Mouse (Mus musculus) CH12.LX (cell line): ENCODE measurements around the gene Zxdc. TPM values are rescaled to one million over a fixed set of nuclear protein-coding genes. Genes with fewer than 3 reads are reported as not detected.

Source experiments
- DNase-seq: peaks from one replicate; pipeline ENCODE4 v3.0.0-alpha.2; 2013; ENCODE audit errors: extremely low read depth
- H3K27ac ChIP-seq: 2 replicates; pipeline ENCODE4 v1.5.1; 2012; ENCODE audit warnings: low read depth, mild to moderate bottlenecking, control low read depth, moderate library complexity; ENCODE audit not compliant: insufficient read depth
- H3K27me3 ChIP-seq: replicated peaks from 2 replicates; pipeline ENCODE3; 2012; ENCODE audit warnings: inconsistent platforms
- H3K36me3 ChIP-seq, 2 experiments: replicated peaks in 1 of 2; 2 replicates each; pipeline versions ENCODE3 to v1.6.1; 2012; ENCODE audit warnings: inconsistent platforms in 1 of 2, low read length in 1 of 2, mild to moderate bottlenecking in 1 of 2, mixed read lengths in 1 of 2, moderate library complexity in 1 of 2; ENCODE audit not compliant: control insufficient read depth in 1 of 2, insufficient read depth in 1 of 2
- H3K4me1 ChIP-seq, 2 experiments: 2 replicates each; pipeline ENCODE4 v1.6.1; 2012; ENCODE audit warnings: inconsistent platforms in 1 of 2, moderate library complexity in 1 of 2; ENCODE audit not compliant: insufficient read depth in 2 of 2, control insufficient read depth in 1 of 2
- H3K4me2 ChIP-seq: 2 replicates; pipeline ENCODE4 v1.6.1; 2012; ENCODE audit warnings: low read depth, mild to moderate bottlenecking, control low read depth; ENCODE audit not compliant: poor library complexity, insufficient read depth, severe bottlenecking
- H3K4me3 ChIP-seq, 3 experiments: fragments of 150-350 bp in 1 of 3; sonication (generic) in 1 of 3; replicated peaks in 1 of 3; 2 replicates each; pipeline versions ENCODE3 to v1.5.1; 2011 to 2012; ENCODE audit warnings: low read depth in 2 of 3, low read length in 2 of 3, mild to moderate bottlenecking in 2 of 3, moderate library complexity in 2 of 3, control low read depth in 1 of 3, improper control_type of control experiment in 1 of 3, inconsistent platforms in 1 of 3, mixed read lengths in 1 of 3; ENCODE audit not compliant: poor library complexity in 1 of 3
- H3K79me2 ChIP-seq: replicated peaks from 2 replicates; pipeline ENCODE4 v1.6.1; 2012; ENCODE audit warnings: mild to moderate bottlenecking, moderate library complexity; ENCODE audit not compliant: control insufficient read depth, poor library complexity, insufficient read depth, severe bottlenecking; ENCODE audit errors: extremely low read depth
- H3K9ac ChIP-seq: 2 replicates; pipeline ENCODE4 v1.6.1; 2012; ENCODE audit warnings: low read depth, mild to moderate bottlenecking, control low read depth, moderate library complexity; ENCODE audit not compliant: insufficient read depth
- H3K9me3 ChIP-seq: replicated peaks from 2 replicates; pipeline ENCODE3; 2012; ENCODE audit warnings: low read length, inconsistent platforms, mixed read lengths
- CTCF ChIP-seq, 2 experiments: IDR thresholded peaks in 1 of 2; conservative IDR thresholded peaks in 1 of 2; 2 replicates each; pipeline ENCODE4 v1.5.1; 2011 to 2012; ENCODE audit warnings: low read depth in 2 of 2, low read length in 2 of 2, improper control_type of control experiment in 1 of 2, inconsistent platforms in 1 of 2, mild to moderate bottlenecking in 1 of 2, moderate library complexity in 1 of 2
- E2F4 ChIP-seq: IDR thresholded peaks from 2 replicates; pipeline ENCODE4 v1.6.1; 2011; ENCODE audit warnings: low read depth, low read length, improper control_type of control experiment; ENCODE audit not compliant: insufficient replicate concordance
- GABPA ChIP-seq: IDR thresholded peaks from 2 replicates; pipeline ENCODE4 v1.6.1; 2012; ENCODE audit warnings: low read depth, low read length, improper control_type of control experiment, inconsistent platforms; ENCODE audit not compliant: insufficient replicate concordance
- MAFK ChIP-seq: IDR thresholded peaks from 2 replicates; pipeline ENCODE4 v1.6.1; 2011; ENCODE audit warnings: low read length, improper control_type of control experiment; ENCODE audit not compliant: insufficient replicate concordance
- RAD21 ChIP-seq: IDR thresholded peaks from 2 replicates; pipeline ENCODE4 v1.6.1; 2011; ENCODE audit warnings: low read depth, mild to moderate bottlenecking, low read length, improper control_type of control experiment, moderate library complexity
- RCOR1 ChIP-seq: conservative IDR thresholded peaks from 2 replicates; pipeline ENCODE4 v1.6.1; 2012; ENCODE audit warnings: low read depth, mild to moderate bottlenecking, inconsistent platforms, low read length, improper control_type of control experiment
- SIN3A ChIP-seq: IDR thresholded peaks from 2 replicates; pipeline ENCODE4 v1.6.1; 2012; ENCODE audit warnings: low read length, improper control_type of control experiment, inconsistent platforms
- SMC3 ChIP-seq: IDR thresholded peaks from 2 replicates; pipeline ENCODE4 v1.6.1; 2011; ENCODE audit warnings: low read depth, low read length, improper control_type of control experiment
- TBP ChIP-seq: conservative IDR thresholded peaks from 2 replicates; pipeline ENCODE4 v1.6.1; 2011; ENCODE audit warnings: low read depth, low read length, improper control_type of control experiment
- USF1 ChIP-seq: IDR thresholded peaks from 2 replicates; pipeline ENCODE4 v1.6.1; 2014; ENCODE audit warnings: low read depth, mild to moderate bottlenecking, inconsistent platforms, low read length, improper control_type of control experiment
- ZMIZ1 ChIP-seq: IDR thresholded peaks from 2 replicates; pipeline ENCODE4 v1.6.1; 2012; ENCODE audit warnings: low read depth, mild to moderate bottlenecking, inconsistent platforms, low read length, improper control_type of control experiment
- ZNF384 ChIP-seq: IDR thresholded peaks from 2 replicates; pipeline ENCODE4 v1.6.1; 2012; ENCODE audit warnings: low read depth, low read length, improper control_type of control experiment, inconsistent platforms
- dilution Hi-C: fragments of 300-500 bp; cut with MboI; formaldehyde crosslinking; loops from 2 replicates; pipeline ENCODE4 v1.14.3; 2020; ENCODE audit warnings: low sequenced_read_pairs; ENCODE audit not compliant: extremely low pct_unique_long_range_greater_than_20kb, extremely low pct_ligation_motif_present
- in situ Hi-C: fragments of 300-500 bp; cut with MboI; formaldehyde crosslinking; loops from 3 replicates; pipeline ENCODE4 v1.14.3; 2019; ENCODE audit warnings: low sequenced_read_pairs, low pct_ligation_motif_present, low pct_unique_long_range_greater_than_20kb, mixed read lengths
- polyA plus RNA-seq: library from polyadenylated mRNA; unstranded; fragments of >175 nt; gene quantifications from 2 replicates; pipeline ENCODE4 v1.2.1, GENCODE M21; 2012; ENCODE audit warnings: low read depth; ENCODE audit not compliant: insufficient read length
- total RNA-seq, 2 experiments: library from RNA; depleted of rRNA; stranded (reverse); fragments of 300-350 nt in 1 of 2; fragments of >200 nt in 1 of 2; gene quantifications; 2 replicates each; pipeline ENCODE4 v1.2.3; 2012 to 2014

Zxdc gene
- total and polyA plus RNA-seq, 3 experiments: 4.7 to 8.3 (median 5.2) TPM

DNA sequence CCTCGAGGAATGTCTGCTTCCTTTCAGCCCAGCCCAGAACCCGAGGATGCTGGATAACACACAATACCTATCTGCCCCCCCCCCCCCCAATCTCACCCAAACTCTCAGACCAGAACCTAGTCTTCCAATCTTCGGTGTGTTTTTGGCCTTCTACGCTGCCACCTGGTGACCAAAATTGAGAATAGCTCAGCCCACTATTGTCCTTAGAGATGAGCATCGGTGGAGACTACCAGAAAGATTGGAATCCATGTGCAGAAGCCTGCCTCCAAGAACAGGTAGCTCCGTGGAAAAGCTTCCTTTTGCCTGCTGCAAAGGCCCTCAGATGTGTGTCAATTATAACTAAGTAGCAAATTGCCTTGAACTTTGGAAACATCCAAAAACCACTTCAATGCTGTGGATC, 41.6 kb upstream of the Zxdc start:
- Histone ChIP-seq H3K4me2 (no peak overlapping the region), H3K36me3 (no peaks in the 10 kb centered on the region), H3K9me3 (no peaks in the 10 kb centered on the region)
- TF ChIP-seq CTCF (conservative IDR thresholded peaks at IDR 0.05 in 1 of 2, IDR thresholded peaks at IDR 0.05 in 1 of 2; ENCODE audit: low read depth in 2 of 2, low read length in 2 of 2) (peak in 1 of 2 experiments; percentile 64; a peak in 3 of 4 replicates), RAD21 (peak; percentile 38), SIN3A (no peak), ZMIZ1 (no peak), SMC3 (peak; percentile 68)
- TF ChIP-seq, all 38 proteins: peak for 3
- H3K4me3 ChIP-seq: no peak overlapping the region
- peaks cover 0 to 2% of the 10 kb centered on the region in 2 experiments; a peak in 1 of 4 replicates for H3K4me1 ChIP-seq
- H3K27ac ChIP-seq: no peak overlapping the region
- dilution Hi-C loops: no loop called here
- no peak overlapping the region for H3K9ac ChIP-seq
- in situ Hi-C loops: loop anchor here (10.0 kb wide), 1 partner anchor 643 kb away; no protein-coding TSS in a partner anchor
- H3K27me3 ChIP-seq: peaks cover 68% of the 10 kb centered on the region
- no peaks in the 10 kb centered on the region for H3K79me2 ChIP-seq
- DNase-seq: peak; percentile 12

DNA sequence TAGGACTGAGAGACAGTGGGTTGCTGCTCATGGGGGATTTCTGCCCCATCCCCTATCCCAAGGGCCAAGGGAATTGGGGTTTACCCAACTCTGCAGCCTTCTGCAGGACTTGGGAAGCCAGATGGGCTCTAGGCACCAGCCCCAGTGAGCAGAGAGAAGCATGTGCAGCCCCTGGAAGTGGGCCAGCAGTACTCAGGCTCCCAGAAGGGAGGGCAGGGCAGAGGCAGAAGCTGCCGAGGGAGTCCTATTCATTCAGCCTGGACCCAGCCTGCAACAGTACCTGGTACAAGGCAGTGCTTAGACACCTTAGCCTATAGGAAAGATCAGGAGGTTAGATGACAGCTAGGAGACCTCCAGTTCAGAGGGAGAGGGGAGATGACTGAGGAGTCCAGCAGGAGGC, 39.3 kb upstream of the Zxdc start:
- Histone ChIP-seq H3K36me3 (no peaks in the 10 kb centered on the region), H3K27ac (no peak overlapping the region), H3K9ac (no peak overlapping the region)
- TF ChIP-seq CTCF (conservative IDR thresholded peaks at IDR 0.05 in 1 of 2, IDR thresholded peaks at IDR 0.05 in 1 of 2; ENCODE audit: low read depth in 2 of 2, low read length in 2 of 2) (peak in 1 of 2 experiments; percentile 20; a peak in 2 of 4 replicates), TBP (no peak), RCOR1 (no peak), RAD21 (peak; percentile 4; the same call in 1 of the 2 replicates), GABPA (no peak)
- TF ChIP-seq, all 38 proteins: peak for 2
- Histone ChIP-seq H3K9me3 (no peaks in the 10 kb centered on the region), H3K4me3 (no peak overlapping the region), H3K4me1 (peaks cover 0 to 1% of the 10 kb centered on the region in 2 experiments; a peak in 1 of 4 replicates), H3K79me2 (no peaks in the 10 kb centered on the region), H3K27me3 (peaks cover 68% of the 10 kb centered on the region), H3K4me2 (no peak overlapping the region)
- dilution Hi-C loops: no loop called here
- no peak for DNase-seq
- in situ Hi-C loops: loop anchor here (10.0 kb wide), 1 partner anchor 645 kb away; no protein-coding TSS in a partner anchor

- no peaks in the 10 kb centered on the region for H3K9me3 ChIP-seq
- no peak within 1 kb of the TSS for H3K27ac ChIP-seq
- no peak for DNase-seq
- no peaks in the 10 kb centered on the region for H3K79me2 ChIP-seq
- no peak within 1 kb of the TSS for H3K4me3 ChIP-seq
- H3K36me3 ChIP-seq: no peaks in the 10 kb centered on the region
- peaks cover 46% of the 10 kb centered on the region for H3K27me3 ChIP-seq
- in situ Hi-C loops: no loop called here
- TF ChIP-seq E2F4: no peak
- TF ChIP-seq GABPA: no peak
- TF ChIP-seq USF1: no peak
- no peak for TF ChIP-seq MAFK
- no peak for TF ChIP-seq ZNF384
- TF ChIP-seq, all 38 proteins: peak for 0
- Histone ChIP-seq H3K4me1 (no peaks in the 10 kb centered on the region), H3K4me2 (no peak within 1 kb of the TSS), H3K9ac (no peak within 1 kb of the TSS)
- dilution Hi-C loops: no loop called here
Observed at GRCm38 (mm10) chr6:90332561-90333425, 36.5 kb upstream of the Zxdc start, which contains the start of gene Uroc1. Gene Uroc1 (plus strand): TSS chr6:90333284.
